Mouse (Mus musculus): Measurements from ENCODE around the gene Mia. TPM values are rescaled to one million over a fixed set of nuclear protein-coding genes. Genes with fewer than 3 reads are reported as not detected.

Gene Mia
- polyA plus RNA-seq (2012; rRNA removed): 11.2 and 16.9 TPM in 2 replicates

DNA sequence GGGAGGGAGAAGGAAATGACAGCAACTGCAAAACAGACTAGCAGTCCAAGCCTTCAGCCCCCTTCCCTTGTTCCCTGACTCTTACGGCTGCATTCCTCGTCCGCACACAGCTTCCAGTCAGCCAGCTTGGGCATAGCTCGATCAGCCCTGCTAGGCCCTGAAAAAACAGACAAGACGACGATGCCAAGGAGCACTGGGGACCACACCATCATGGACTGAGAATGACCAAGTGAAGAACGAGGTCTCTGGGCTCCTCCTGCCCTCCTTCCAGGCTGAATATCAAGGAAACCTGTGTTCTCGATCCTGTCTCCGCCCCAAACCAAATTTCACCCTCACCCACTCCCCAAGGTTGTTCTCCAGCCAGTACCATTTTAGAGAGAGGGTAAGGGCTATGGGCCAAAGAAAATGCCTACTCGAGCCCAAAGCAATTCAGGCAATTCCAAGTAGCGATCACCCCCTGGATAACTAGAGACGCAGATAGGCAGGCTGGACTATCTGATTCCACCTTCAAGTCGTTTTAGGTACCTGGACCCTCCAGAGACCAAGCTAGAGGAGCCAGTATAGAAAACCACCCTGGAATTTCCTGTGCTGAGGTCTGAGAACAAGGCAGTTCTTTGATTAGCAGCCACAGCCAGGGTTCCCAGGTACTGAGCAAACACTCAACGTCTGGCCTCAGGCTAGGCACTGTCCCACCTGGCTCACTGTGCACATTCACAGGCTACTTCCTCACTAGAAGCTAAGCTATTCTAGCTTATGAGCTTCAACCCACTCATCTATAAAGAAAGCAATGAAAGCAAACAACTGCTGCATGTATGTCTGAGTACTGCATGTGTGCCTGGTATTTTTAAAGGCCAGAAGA is at the start of gene Mia, which contains the start of gene Gm21983:
Gene Mia (minus strand): TSS at position 321 of the 859 bp plus-strand sequence.
Gene Gm21983 (minus strand): TSS at position 250 of the 859 bp plus-strand sequence.
- no peak for TF ChIP-seq CTCF (IDR thresholded peaks at IDR 0.05; ENCODE audit: borderline replicate concordance, insufficient read depth, low read depth, low read length)
- TF ChIP-seq POLR2A (IDR thresholded peaks at IDR 0.05; ENCODE audit: borderline replicate concordance, insufficient read depth, low read length): no peak
- H3K27ac ChIP-seq (ENCODE audit: insufficient read depth, low read length): no peak within 1 kb of the TSS
- no peak for DNase-seq
- 31% methylated on average over 14 of the region's 14 CpGs for WGBS
- H3K4me3 ChIP-seq (replicated peaks; ENCODE audit: insufficient read depth, low read depth, low read length): no peak within 1 kb of the TSS
- H3K4me1 ChIP-seq (ENCODE audit: control insufficient read depth, insufficient read depth, low read length): no peaks in the 10 kb centered on the region
- no peaks in the 10 kb centered on the region for H3K27me3 ChIP-seq (ENCODE audit: control insufficient read depth, insufficient read depth, low read length)

DNA sequence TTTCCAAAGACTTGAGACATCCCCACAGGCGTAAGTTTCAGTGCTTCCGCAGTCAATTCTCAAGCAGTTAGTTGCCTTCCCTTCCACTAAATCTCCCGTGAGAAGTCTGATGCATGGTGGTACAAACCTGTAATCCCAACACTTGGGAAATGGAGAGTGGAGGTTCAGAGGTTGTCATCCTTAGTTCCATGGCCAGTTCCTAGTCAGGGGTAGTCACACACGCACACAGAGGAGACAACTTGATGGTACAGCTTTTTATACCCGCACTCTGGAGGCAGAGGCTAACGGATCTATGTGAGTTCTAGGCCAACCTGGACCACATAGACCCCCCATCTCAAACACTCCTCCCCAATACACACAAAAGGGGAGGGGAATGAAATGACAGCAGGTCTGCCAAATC is 47.9 kb upstream of the Mia start:
- Histone ChIP-seq H3K4me3 (replicated peaks; ENCODE audit: insufficient read depth, low read depth, low read length) (peak overlapping the region; percentile 60), H3K27me3 (ENCODE audit: control insufficient read depth, insufficient read depth, low read length) (no peaks in the 10 kb centered on the region), H3K27ac (ENCODE audit: insufficient read depth, low read length) (peak overlapping the region; percentile 27; the same call in 1 of the 2 replicates), H3K4me1 (ENCODE audit: control insufficient read depth, insufficient read depth, low read length) (peaks cover 14% of the 10 kb centered on the region)
- TF ChIP-seq POLR2A (IDR thresholded peaks at IDR 0.05; ENCODE audit: borderline replicate concordance, insufficient read depth, low read length) (no peak), CTCF (IDR thresholded peaks at IDR 0.05; ENCODE audit: borderline replicate concordance, insufficient read depth, low read depth, low read length) (no peak)
- 8% methylated on average over 6 of the region's 6 CpGs for WGBS
- no peak for DNase-seq

DNA sequence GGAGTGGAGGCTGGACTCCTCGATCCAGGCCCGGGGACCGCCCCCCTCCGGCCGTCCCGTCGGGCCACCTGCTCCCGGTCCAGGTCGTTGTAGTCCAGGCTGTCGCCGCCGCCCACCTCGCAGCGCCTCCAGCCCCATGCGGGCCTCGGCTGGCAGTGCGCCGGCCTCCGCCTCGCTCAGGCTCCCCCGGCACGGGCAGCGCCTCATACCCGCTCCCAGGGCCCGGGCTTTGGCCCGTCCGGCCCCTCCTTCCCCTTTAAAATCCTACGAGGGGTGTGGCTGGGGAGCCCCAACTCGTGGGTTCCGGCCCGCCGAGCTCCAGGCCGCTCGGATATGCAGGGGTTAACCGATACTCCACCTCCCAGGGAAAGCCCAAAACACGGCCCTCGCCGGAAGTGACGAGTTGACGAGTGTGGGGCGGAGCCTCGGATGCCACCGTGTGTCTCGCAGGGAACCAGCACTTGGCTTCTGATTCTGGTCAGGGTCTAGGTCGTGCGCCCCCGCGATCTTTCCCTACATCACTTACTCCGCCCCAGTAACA is 47.4 kb upstream of the Mia start, which contains the start of gene Itpkc:
Gene Itpkc (minus strand): TSS at position 381 of the 541 bp plus-strand sequence.
- TF ChIP-seq POLR2A (IDR thresholded peaks at IDR 0.05; ENCODE audit: borderline replicate concordance, insufficient read depth, low read length) (peak; percentile 98), CTCF (IDR thresholded peaks at IDR 0.05; ENCODE audit: borderline replicate concordance, insufficient read depth, low read depth, low read length) (no peak)

DNA sequence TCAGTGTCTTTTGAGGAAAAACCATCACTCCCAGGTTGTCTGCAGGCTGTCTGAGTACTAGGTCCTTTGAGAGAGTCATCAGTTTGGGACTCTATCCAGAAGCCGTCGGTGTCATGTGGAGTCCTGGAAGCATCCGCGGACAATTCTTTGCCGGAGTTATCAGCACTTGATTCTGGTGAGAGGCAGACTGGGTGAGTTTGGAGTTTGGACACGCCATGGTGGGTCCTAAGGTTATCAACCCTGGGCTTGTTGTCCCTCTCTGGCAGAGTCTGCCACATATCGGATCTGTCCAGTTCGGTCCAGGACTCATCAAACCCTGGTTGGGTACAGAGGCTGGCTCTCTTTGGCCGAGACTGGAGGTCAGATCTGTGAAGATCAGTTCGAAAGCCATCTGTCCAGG is 46.7 kb upstream of the Mia start:
- no peaks in the 10 kb centered on the region for H3K27me3 ChIP-seq (ENCODE audit: control insufficient read depth, insufficient read depth, low read length)
- TF ChIP-seq POLR2A (IDR thresholded peaks at IDR 0.05; ENCODE audit: borderline replicate concordance, insufficient read depth, low read length): no peak
- no peak for TF ChIP-seq CTCF (IDR thresholded peaks at IDR 0.05; ENCODE audit: borderline replicate concordance, insufficient read depth, low read depth, low read length)
- H3K27ac ChIP-seq (ENCODE audit: insufficient read depth, low read length): peak overlapping the region; percentile 65
- peak; percentile 67 to 76 for DNase-seq
- peaks cover 14% of the 10 kb centered on the region for H3K4me1 ChIP-seq (ENCODE audit: control insufficient read depth, insufficient read depth, low read length)
- H3K4me3 ChIP-seq (replicated peaks; ENCODE audit: insufficient read depth, low read depth, low read length): peak overlapping the region; percentile 60
- WGBS: 2% methylated on average over 10 of the region's 10 CpGs

More for the DNA sequence above, 47.4 kb upstream of the Mia start, which contains the start of gene Itpkc:
- Histone ChIP-seq H3K27ac (ENCODE audit: insufficient read depth, low read length) (peak within 1 kb of the TSS; percentile 65), H3K27me3 (ENCODE audit: control insufficient read depth, insufficient read depth, low read length) (no peaks in the 10 kb centered on the region), H3K4me1 (ENCODE audit: control insufficient read depth, insufficient read depth, low read length) (peaks cover 14% of the 10 kb centered on the region), H3K4me3 (replicated peaks; ENCODE audit: insufficient read depth, low read depth, low read length) (peak within 1 kb of the TSS; percentile 60)
- DNase-seq: peak; percentile 91
- under 1% methylated on average over 48 of the region's 49 CpGs for WGBS

DNA sequence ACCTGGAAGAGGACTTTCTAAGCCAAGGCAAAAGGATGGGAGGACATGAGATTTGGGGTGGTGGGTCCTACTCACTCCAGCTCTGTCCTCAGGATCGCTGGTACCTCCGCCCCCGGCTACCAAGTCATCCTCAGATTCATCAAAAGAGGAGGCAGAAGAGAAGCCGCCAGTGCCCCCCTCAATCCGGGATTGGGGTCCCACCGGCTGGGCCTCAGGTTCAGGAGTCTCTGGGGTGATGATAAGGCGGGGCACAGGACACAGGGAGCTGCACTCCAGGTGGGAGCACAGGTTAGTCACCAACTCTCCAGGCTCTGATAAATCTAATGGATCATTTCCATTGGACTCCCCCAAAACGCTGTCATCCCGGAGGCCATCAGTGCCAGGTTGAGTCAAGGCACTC is 46.3 kb upstream of the Mia start:
- WGBS: 9% methylated on average over 9 of the region's 9 CpGs
- peak overlapping the region; percentile 60 for H3K4me3 ChIP-seq (replicated peaks; ENCODE audit: insufficient read depth, low read depth, low read length)
- TF ChIP-seq POLR2A (IDR thresholded peaks at IDR 0.05; ENCODE audit: borderline replicate concordance, insufficient read depth, low read length) (no peak), CTCF (IDR thresholded peaks at IDR 0.05; ENCODE audit: borderline replicate concordance, insufficient read depth, low read depth, low read length) (no peak)
- peaks cover 14% of the 10 kb centered on the region for H3K4me1 ChIP-seq (ENCODE audit: control insufficient read depth, insufficient read depth, low read length)
- peak overlapping the region; percentile 65 for H3K27ac ChIP-seq (ENCODE audit: insufficient read depth, low read length)
- DNase-seq: peak in 1 of 2 experiments; percentile 43
- H3K27me3 ChIP-seq (ENCODE audit: control insufficient read depth, insufficient read depth, low read length): no peaks in the 10 kb centered on the region

DNA sequence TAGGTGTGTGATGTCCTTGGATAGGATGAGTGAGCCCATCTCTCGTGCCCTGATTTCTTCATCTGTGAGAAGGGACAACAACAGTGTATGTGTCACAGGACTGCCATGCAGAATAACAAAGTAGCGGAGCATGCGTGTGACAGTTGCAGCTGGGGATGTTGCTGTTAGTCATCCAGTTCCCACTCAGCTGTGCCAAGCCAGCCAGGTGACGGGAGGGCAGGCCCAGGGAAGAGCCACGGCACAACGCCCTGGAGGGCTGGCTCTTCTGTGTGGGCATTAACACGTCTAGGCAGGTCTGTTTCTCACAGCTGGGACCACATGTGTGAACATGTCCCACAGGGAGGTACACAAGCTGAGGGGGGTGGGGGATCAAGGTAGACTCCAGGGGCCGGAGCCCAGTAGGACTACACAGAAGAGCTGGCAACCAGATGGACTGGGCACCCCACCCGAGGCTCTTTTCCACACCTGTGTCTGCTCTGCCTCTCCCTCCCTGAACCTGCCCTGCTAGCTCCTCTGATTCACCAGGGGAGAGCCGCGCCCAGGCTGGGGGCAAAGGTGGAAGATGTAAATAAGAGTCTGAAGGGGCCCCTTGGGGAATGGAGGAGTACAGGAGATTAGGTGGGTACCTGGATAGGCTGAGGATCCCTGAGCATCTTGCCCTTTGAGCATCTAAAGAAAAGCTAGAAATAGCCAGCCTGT is 44.1 kb upstream of the Mia start:
- peak overlapping the region; percentile 14; the same call in 1 of the 2 replicates for H3K27ac ChIP-seq (ENCODE audit: insufficient read depth, low read length)
- TF ChIP-seq POLR2A (IDR thresholded peaks at IDR 0.05; ENCODE audit: borderline replicate concordance, insufficient read depth, low read length): no peak
- TF ChIP-seq CTCF (IDR thresholded peaks at IDR 0.05; ENCODE audit: borderline replicate concordance, insufficient read depth, low read depth, low read length): no peak
- WGBS: 20% methylated on average over 11 of the region's 11 CpGs
- DNase-seq: peak; percentile 39 to 44
- H3K27me3 ChIP-seq (ENCODE audit: control insufficient read depth, insufficient read depth, low read length): no peaks in the 10 kb centered on the region
- H3K4me1 ChIP-seq (ENCODE audit: control insufficient read depth, insufficient read depth, low read length): peaks cover 17% of the 10 kb centered on the region
- peak overlapping the region; percentile 60 for H3K4me3 ChIP-seq (replicated peaks; ENCODE audit: insufficient read depth, low read depth, low read length)

DNA sequence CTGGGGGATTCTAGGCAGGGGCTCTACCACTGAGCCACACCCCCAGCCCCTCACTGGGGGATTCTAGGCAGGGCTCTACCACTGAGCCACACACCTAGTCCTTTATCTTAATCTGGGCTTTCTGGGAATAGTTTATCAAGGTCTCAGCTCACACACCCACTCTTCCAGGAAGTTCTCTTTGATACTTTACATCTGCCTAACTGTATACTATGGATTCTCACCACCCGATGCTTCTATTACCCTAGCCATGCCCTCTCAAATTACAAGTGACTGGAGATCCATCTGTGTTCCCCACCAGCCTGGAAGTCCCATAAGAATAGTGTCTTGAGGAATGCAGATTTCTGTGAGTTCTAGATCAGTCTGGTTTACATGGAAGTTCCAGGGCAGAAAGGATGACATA is 41.6 kb upstream of the Mia start:
- Histone ChIP-seq H3K27me3 (ENCODE audit: control insufficient read depth, insufficient read depth, low read length) (no peaks in the 10 kb centered on the region), H3K27ac (ENCODE audit: insufficient read depth, low read length) (no peak overlapping the region), H3K4me3 (replicated peaks; ENCODE audit: insufficient read depth, low read depth, low read length) (no peak overlapping the region), H3K4me1 (ENCODE audit: control insufficient read depth, insufficient read depth, low read length) (peaks cover 25% of the 10 kb centered on the region)
- WGBS: 80% methylated on average over 1 of the region's 1 CpGs
- DNase-seq: no peak
- TF ChIP-seq POLR2A (IDR thresholded peaks at IDR 0.05; ENCODE audit: borderline replicate concordance, insufficient read depth, low read length) (no peak), CTCF (IDR thresholded peaks at IDR 0.05; ENCODE audit: borderline replicate concordance, insufficient read depth, low read depth, low read length) (no peak)
